Mouse (Mus musculus) 416B (cell line): ENCODE results near the gene Rpl13.

Source experiments
- DNase-seq: peaks from one replicate; pipeline ENCODE4 v3.0.0; 2011; ENCODE audit warnings: low read depth

The Rpl13 gene

DNA sequence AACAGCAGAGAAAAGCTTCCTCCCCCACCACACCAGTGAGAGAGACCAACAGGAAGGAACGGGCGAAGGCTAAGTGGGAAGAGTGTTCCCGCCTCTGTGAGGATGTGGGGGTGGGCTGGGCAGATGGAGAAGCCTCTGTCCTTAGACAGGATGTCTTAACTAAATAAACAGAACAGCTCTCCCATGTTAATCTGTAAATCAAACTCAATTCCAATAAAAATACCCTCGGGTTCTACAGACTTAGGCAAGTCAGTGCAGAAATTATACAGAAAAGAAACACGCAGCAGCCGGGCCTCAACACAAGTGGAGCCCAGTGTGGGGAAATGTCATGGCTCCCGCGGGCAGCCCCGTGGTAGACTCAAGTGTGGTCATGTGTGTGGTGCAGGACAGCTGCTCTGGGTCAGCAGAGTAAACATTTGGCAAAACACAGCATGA lies 48.6 kb downstream of the Rpl13 start:
- DNase-seq, result peak; percentile 38
